Mouse (Mus musculus): ENCODE measurements around the gene Yod1. TPM values are rescaled to one million over a fixed set of nuclear protein-coding genes. Genes with fewer than 3 reads are reported as not detected.
A peak's percentile ranks its signal among the peaks of the same experiment; 100 is the strongest.

Yod1 gene
- polyA plus RNA-seq (2015; fragmentation: Nextera tagmentation; extraction: Ambion mirVana), result 20.5 and 23.5 TPM in 2 replicates

DNA sequence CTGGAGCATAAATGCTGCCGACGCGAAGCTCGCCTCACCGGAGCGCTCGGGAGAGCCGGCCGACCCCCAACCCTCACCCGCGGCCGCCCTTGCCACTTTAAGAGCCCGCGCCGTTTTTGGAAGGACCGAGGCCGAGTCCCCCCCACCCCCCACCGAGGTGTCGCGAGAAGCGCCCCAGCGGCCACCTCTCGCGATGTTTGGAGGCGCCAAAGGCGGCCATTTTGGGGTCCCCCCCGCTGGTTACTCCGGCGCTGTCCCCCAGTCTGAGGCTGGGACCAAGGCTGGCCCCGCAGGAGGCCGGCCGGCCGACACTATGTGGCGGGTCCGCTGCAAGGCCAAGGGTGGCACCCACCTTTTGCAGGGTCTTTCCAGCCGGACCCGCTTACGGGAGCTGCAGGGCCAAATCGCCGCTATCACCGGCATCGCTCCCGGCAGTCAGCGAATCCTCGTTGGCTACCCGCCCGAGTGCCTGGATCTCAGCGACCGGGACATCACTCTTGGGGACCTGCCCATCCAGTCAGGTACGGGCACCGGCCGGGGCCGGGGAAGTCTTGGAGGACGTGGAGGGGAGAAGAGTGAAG lies at the start of gene Yod1:
Yod1 (plus strand) TSS at position 37 of the 581 bp plus-strand sequence.
- peak within 1 kb of the TSS; percentile 98 for H3K4me2 ChIP-seq (replicated peaks)
- H3K36me3 ChIP-seq, result no peaks in the 10 kb centered on the region
- 0 out of 2 replicates have a peak, but pooled peaks cover 2% of the 10 kb centered on the region for H3K27me3 ChIP-seq
- H3K4me1 ChIP-seq (replicated peaks), result peaks cover 35% of the 10 kb centered on the region
- H3K9ac ChIP-seq (replicated peaks), result peak within 1 kb of the TSS; percentile 96
- under 1% methylated on average over 54 of the region's 54 CpGs for WGBS
- peak within 1 kb of the TSS; percentile 76 for H3K27ac ChIP-seq
- H3K9me3 ChIP-seq, result no peaks in the 10 kb centered on the region
- peak; percentile 73 for ATAC-seq
- H3K4me3 ChIP-seq (replicated peaks), result peak within 1 kb of the TSS; percentile 87

DNA sequence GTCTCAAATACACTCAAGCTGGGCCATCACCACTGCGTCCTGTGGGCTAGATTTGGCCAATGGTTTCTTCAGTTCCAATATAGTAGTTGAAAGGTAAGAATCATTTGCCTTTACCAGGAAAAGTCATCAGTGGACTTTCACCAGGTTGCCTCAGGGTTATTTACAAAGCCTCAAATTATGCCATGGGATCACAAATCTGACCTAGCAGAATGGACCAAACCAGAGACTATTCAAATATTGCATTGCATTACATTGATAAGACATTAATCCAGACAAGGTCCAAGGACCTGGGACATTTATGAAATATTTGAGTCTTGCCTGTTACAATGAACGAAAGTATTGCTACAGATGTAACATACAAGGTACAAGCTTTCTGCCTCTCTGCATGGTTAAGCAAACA lies 38.6 kb upstream of the Yod1 start:
- Histone ChIP-seq H3K27ac (no peak overlapping the region), H3K4me2 (replicated peaks) (no peak overlapping the region), H3K36me3 (no peaks in the 10 kb centered on the region), H3K27me3 (no peaks in the 10 kb centered on the region), H3K4me3 (replicated peaks) (no peak overlapping the region), H3K9me3 (no peaks in the 10 kb centered on the region), H3K4me1 (replicated peaks) (no peaks in the 10 kb centered on the region), H3K9ac (replicated peaks) (no peak overlapping the region)
- WGBS, result 91% methylated on average over 2 of the region's 2 CpGs
- ATAC-seq, result no peak

DNA sequence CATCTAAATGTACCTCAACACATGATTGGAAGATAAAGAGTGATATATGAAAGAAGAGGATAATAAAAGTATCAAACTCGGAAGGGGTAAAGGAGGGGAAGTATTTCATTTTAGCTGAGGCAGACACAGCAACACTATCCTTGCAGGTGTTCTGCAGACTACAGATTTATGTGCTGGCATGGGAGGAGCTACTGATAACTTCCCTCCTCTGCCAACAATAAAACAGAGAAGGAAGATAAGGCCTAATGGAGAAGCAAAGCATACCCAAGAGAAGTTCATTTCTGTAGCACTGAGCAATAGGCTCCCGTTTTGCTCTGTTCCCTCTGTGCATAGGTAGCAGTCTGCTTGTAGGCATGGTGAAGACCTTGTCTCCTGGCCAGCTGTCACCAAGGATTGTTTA lies 36.1 kb upstream of the Yod1 start:
- H3K27ac ChIP-seq, result no peak overlapping the region
- H3K36me3 ChIP-seq, result no peaks in the 10 kb centered on the region
- no peaks in the 10 kb centered on the region for H3K9me3 ChIP-seq
- no peaks in the 10 kb centered on the region for H3K4me1 ChIP-seq (replicated peaks)
- no peak overlapping the region for H3K4me2 ChIP-seq (replicated peaks)
- ATAC-seq, result no peak
- no peaks in the 10 kb centered on the region for H3K27me3 ChIP-seq
- 89% methylated on average over 2 of the region's 2 CpGs for WGBS
- H3K9ac ChIP-seq (replicated peaks), result no peak overlapping the region
- H3K4me3 ChIP-seq (replicated peaks), result no peak overlapping the region

DNA sequence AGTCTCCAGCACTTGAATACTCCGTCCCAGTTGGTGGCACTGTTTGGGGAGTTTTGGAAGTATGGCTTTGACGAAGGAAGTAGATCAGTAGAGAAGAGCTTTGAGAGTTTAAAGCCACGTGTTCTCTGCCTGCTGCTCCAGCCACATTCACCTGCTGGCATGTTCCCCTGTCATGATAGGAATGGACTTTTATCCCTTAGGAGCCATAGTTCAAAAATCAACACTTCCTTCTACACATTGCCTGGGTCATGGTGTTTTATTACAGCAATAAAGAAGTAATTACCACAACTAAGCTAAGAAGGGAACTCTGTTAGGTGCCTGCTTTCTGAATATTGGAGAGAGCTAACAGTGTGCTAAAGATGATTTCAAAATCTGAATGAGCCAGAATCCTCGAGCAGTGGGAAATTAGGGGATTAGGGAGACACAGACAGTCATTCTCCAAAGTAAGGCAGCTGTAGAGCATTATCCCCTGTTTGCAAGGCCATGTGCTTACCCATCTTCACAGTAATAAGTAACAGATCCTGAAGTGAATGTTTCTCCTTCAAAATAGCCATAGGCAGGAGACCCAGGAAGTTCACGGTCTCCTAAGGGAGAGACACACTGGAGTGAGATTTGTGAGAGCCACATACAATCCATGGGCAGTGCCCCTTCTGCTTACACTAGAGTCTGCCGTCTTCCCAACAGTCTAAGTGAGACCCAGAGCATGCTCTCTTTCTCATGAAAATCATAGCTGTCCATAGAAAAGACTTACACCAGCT lies 35.3 kb upstream of the Yod1 start:
- WGBS, result 79% methylated on average over 6 of the region's 6 CpGs
- H3K9me3 ChIP-seq, result no peaks in the 10 kb centered on the region

DNA sequence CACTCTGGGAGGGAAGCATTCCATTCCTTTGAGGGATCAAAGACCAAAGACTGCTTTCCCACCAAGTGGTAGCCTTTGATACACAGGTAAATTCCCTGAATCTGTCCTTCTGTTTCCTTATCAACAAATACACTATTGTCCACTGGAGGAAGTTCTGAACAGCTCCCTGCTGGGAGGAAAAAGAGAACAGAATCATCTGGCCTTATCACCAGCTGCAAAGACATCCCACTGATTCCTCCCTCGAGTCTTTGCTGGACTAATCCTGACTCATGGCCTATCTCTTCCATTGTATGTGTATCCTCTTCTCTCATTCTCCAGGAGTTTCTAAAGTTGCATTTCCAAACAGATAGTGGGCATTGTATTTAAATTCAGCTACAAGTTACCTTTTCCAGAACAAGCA lies 33.2 kb upstream of the Yod1 start:
- Histone ChIP-seq H3K27ac (no peak overlapping the region), H3K9ac (replicated peaks) (no peak overlapping the region), H3K27me3 (no peaks in the 10 kb centered on the region), H3K4me2 (replicated peaks) (no peak overlapping the region), H3K4me3 (replicated peaks) (no peak overlapping the region), H3K9me3 (no peaks in the 10 kb centered on the region), H3K36me3 (peaks cover 14% of the 10 kb centered on the region; the same call in 1 of the 2 replicates), H3K4me1 (replicated peaks) (no peaks in the 10 kb centered on the region)
- no peak for ATAC-seq
- WGBS, result 37% methylated on average over 1 of the region's 1 CpGs

More for the DNA sequence above, 35.3 kb upstream of the Yod1 start:
- Histone ChIP-seq H3K9ac (replicated peaks) (no peak overlapping the region), H3K36me3 (no peaks in the 10 kb centered on the region), H3K4me1 (replicated peaks) (no peaks in the 10 kb centered on the region), H3K27ac (no peak overlapping the region), H3K4me3 (replicated peaks) (no peak overlapping the region), H3K4me2 (replicated peaks) (no peak overlapping the region), H3K27me3 (no peaks in the 10 kb centered on the region)
- no peak for ATAC-seq

GRCm38 (mm10) chr1:130698601-130699000 lies 18.5 kb upstream of the Yod1 start:
- no peak overlapping the region for H3K27ac ChIP-seq
- H3K36me3 ChIP-seq, result peaks cover 74% of the 10 kb centered on the region
- H3K4me3 ChIP-seq (replicated peaks), result no peak overlapping the region
- 92% methylated on average over 5 of the region's 5 CpGs for WGBS
- no peaks in the 10 kb centered on the region for H3K4me1 ChIP-seq (replicated peaks)
- H3K9ac ChIP-seq (replicated peaks), result no peak overlapping the region
- no peak for ATAC-seq
- no peaks in the 10 kb centered on the region for H3K9me3 ChIP-seq
- no peaks in the 10 kb centered on the region for H3K27me3 ChIP-seq
- H3K4me2 ChIP-seq (replicated peaks), result no peak overlapping the region

GRCm38 (mm10) chr1:130699937-130700633 lies 17.0 kb upstream of the Yod1 start:
- Histone ChIP-seq H3K4me2 (replicated peaks) (no peak overlapping the region), H3K27ac (no peak overlapping the region), H3K9ac (replicated peaks) (no peak overlapping the region), H3K4me3 (replicated peaks) (no peak overlapping the region), H3K4me1 (replicated peaks) (no peaks in the 10 kb centered on the region), H3K27me3 (no peaks in the 10 kb centered on the region), H3K9me3 (no peaks in the 10 kb centered on the region), H3K36me3 (peaks cover 86% of the 10 kb centered on the region)
- 94% methylated on average over 10 of the region's 10 CpGs for WGBS
- no peak for ATAC-seq

- Histone ChIP-seq H3K4me2 (replicated peaks) (no peak overlapping the region), H3K9ac (replicated peaks) (no peak overlapping the region), H3K27me3 (no peaks in the 10 kb centered on the region), H3K36me3 (peaks cover 93% of the 10 kb centered on the region), H3K27ac (no peak overlapping the region), H3K4me3 (replicated peaks) (no peak overlapping the region), H3K9me3 (no peaks in the 10 kb centered on the region), H3K4me1 (replicated peaks) (no peaks in the 10 kb centered on the region)
- WGBS, result 95% methylated on average over 11 of the region's 11 CpGs
- no peak for ATAC-seq
Measured at GRCm38 (mm10) chr1:130701976-130702375, 15.2 kb upstream of the Yod1 start.

GRCm38 (mm10) chr1:130703613-130704012 lies 13.5 kb upstream of the Yod1 start:
- no peak overlapping the region for H3K9ac ChIP-seq (replicated peaks)
- H3K4me1 ChIP-seq (replicated peaks), result no peaks in the 10 kb centered on the region
- H3K36me3 ChIP-seq, result peaks cover 90% of the 10 kb centered on the region
- no peak overlapping the region for H3K27ac ChIP-seq
- no peaks in the 10 kb centered on the region for H3K9me3 ChIP-seq
- no peaks in the 10 kb centered on the region for H3K27me3 ChIP-seq
- H3K4me2 ChIP-seq (replicated peaks), result no peak overlapping the region
- 85% methylated on average over 2 of the region's 2 CpGs for WGBS
- H3K4me3 ChIP-seq (replicated peaks), result no peak overlapping the region
- ATAC-seq, result no peak

DNA sequence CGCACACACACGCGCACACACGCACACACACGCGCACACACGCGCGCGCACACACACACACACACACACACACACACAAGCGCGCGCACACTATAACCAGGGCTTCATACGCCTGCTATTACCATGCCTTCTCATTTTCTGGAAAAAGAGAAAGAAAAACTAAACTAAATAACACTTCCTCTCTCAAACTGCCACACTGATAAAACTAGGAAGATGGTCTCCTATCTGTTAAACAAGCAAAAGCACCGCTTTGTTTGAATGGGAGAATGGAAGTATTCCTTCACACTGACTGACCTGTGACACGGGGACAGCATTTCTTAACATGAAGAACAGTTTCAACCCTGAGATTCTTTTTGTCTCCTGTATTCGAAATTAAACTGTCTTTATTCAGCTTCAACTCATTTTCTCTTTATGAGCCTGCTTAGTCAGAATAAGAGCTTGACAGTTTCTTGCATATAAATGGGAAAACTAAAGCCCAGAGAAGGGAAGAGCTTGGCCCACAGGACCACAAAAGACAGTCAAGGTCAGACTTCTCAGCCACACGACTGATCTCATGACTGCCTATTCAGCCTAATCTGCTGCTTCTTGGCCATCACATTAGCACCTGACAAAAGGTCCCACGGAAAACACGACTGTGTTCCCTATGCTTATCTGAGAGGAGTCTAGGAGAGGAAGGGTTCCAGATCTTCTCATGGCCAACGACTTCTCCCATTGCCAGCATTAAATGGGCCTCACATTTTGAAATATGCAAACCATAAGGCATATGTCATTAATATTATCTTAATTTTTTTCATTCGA lies 6.6 kb upstream of the Yod1 start:
- Histone ChIP-seq H3K27ac (no peak overlapping the region), H3K27me3 (0 out of 2 replicates have a peak, but pooled peaks cover 2% of the 10 kb centered on the region), H3K4me2 (replicated peaks) (no peak overlapping the region), H3K9me3 (no peaks in the 10 kb centered on the region), H3K9ac (replicated peaks) (no peak overlapping the region), H3K4me3 (replicated peaks) (no peak overlapping the region), H3K4me1 (replicated peaks) (peaks cover 10% of the 10 kb centered on the region), H3K36me3 (peaks cover 36% of the 10 kb centered on the region)
- WGBS, result 92% methylated on average over 22 of the region's 22 CpGs
- ATAC-seq, result no peak

DNA sequence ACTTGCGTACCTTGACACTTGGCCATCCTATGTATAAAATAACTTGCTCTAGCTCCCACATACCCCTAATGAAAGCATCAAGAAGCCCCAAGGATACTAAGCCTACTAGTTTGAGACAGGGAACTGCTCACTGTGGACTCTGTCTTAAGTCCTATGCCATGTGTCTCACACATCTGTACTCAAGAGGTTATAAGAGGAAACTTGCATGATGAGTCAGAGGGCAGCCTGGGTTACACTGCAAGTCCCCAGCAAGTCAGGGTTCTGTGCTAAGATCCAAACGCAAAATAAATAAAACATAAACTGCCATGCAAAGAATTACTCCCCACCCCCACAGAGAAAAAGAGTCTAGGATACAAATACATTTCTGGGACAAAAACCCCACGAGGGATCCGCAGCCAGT lies 3.1 kb upstream of the Yod1 start:
- Histone ChIP-seq H3K4me2 (replicated peaks) (no peak overlapping the region), H3K4me3 (replicated peaks) (no peak overlapping the region), H3K27ac (no peak overlapping the region), H3K9ac (replicated peaks) (no peak overlapping the region), H3K27me3 (0 out of 2 replicates have a peak, but pooled peaks cover 2% of the 10 kb centered on the region), H3K4me1 (replicated peaks) (peaks cover 24% of the 10 kb centered on the region), H3K36me3 (peaks cover 5% of the 10 kb centered on the region; the same call in 1 of the 2 replicates), H3K9me3 (no peaks in the 10 kb centered on the region)
- 81% methylated on average over 4 of the region's 4 CpGs for WGBS
- ATAC-seq, result no peak

Measured in midbrain, embryonic 13.5 days (tissue).